Mouse (Mus musculus): ENCODE data around the gene Hoxa3.

Hoxa3 gene

DNA sequence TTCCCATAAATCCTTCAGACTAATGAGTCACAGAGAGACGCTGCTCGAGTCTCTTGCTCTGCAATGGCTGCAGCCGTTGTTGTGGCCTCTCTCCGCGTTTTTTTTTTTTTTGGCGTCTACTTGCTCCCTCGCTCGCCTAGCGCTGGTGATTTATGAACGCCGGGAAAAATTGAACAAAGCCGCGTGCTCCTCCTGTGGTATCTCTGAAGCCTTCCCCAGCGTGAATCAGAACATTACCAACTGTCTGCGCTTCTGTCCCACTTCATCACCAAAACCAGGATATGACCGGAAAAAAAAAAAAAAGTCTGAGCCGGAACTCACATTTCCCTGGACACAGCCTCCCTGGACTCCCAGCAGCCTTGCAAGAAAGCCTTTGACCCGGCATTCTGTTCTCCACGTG, 27.9 kb downstream of the Hoxa3 start:
- DNase-seq (ENCODE audit: low read depth, low spot score), result no peak

DNA sequence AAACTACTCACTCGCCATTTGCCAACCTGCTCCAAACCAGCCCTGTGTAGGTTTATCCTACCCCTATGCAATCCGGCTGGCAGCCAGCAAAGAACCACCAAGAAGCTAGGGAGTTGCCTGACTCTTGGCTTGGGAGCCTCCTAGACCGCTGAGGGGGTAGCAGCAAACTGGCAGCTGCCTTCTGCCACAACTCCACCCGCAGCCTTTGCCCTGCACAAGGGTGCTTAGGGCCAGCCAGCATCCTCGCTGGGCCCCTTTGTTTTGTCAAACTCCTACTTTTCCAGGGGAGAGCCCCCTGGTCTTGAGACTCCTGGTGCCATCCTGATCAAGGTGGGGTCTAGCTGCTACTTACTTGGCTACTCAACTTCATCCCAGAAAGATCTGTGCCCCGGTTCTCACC, 28.5 kb downstream of the Hoxa3 start:
- no peak for DNase-seq (ENCODE audit: low read depth, low spot score)

DNA sequence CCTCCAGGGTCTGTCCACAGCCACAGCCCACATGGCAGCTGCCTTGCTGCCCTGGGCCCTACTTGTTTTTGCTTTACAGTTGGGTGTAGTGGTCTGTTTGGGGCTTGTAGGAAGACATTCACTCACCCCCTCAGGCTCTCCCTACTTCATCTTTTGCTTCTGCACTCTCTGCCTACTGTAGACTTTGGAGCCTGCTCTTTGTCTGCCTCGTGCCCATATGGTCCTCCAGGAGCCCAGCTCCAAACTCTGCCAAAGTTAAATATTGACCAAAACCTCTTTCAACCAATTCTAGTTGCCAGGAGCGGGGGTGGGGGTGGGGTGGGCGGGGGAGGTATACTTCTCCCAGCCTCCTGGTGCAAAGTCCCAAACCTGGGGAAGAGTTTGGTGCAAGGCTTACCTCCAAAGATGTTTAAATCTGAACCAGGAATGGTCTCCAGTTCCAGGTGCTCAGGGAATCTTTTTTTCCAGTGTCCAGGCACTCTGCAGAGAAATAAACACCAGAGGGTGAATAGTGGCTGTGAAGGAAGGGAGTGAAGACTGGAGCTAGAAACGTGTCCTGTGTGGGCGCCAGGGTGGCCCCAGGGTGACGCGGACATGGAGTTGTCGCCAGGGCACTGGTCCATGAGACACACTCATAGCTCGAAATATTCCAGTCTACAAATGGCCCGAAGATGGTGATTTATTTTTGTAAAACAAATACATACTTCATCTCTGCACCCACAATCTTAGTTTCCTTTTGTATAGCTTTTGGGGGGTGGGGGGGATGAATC, 29.6 kb downstream of the Hoxa3 start:
- no peak for DNase-seq (ENCODE audit: low read depth, low spot score)

DNA sequence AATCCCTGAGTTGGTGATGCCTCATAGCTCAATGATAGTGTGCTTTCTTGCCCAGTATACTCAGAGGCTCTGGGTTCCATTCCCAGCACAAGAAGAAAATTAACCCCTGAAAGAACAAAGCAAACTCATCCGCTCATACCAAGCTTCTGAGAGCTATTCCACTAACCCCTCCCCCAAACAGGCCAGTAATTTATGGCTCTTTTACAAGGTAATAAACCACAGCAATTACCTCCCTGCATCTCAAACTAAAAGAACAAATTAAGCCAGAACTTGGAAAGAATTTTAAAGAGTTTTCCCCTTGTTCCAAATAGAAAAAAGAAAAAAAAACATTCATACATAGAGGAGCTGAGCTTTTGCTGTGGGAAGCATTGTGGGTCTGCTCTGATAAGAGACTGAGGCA, 30.3 kb downstream of the Hoxa3 start:
- DNase-seq (ENCODE audit: low read depth, low spot score), result no peak

DNA sequence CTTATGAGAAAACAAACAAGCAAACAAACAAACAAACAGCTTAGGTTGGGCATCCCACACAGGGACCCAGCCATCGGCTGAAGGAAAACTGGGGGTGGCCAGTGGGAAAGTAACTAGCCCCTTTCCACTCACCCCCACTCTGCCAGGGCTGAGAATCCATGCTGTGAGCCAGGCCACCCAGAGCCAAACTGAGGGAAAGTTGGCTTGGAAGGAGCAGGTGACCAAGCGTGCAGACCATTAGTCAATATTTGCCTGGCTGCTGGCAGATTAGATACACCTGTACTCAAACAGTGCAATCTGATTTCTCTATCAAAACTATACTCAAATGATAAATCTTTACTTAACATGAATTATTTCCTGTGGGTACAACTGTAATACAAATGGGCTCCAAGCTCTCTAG, 31.1 kb downstream of the Hoxa3 start:
- DNase-seq (ENCODE audit: low read depth, low spot score), result no peak

DNA sequence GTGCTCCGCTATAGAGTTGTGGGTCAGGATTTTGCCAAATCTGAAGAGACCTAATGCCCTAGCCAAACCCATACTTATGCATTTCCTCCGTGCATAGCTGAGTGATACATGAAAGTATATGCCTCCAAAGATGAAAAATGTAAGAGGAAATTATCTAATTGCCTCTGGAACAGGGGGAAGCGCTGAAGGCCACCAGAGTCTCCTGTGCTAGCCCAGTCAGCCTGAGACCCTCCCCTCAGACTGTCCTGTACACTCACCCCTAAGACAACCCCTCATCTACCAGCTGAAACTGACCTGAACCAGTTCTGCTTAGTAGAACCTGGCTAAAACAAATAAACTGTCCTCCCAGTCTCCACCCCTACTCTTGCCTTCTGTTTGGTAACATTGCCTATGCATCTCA, 32.4 kb downstream of the Hoxa3 start:
- no peak for DNase-seq (ENCODE audit: low read depth, low spot score)

DNA sequence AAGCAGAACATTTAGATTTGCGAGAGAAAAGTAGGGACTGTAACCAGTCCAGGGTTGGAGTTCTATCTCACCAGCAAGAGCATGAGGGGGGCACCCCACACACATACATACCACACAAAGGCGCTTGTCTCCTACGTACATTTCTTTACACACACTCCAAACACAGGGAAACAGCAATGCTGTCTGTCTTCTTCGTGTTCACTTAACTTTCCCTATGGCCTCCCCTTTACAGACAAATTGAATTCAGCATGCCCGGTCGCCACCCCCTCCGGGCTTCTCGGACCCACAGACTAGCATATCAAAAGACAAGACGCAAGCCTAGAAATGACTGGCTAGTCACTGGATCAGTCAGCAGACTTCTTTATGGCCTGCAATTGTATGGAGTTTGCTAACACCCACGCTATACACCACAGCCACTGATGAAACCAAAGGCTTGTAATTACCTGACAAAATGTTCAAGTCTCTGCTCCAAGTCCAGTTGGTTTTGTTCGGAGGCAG, 32.9 kb downstream of the Hoxa3 start:
- DNase-seq (ENCODE audit: low read depth, low spot score), result no peak

DNA sequence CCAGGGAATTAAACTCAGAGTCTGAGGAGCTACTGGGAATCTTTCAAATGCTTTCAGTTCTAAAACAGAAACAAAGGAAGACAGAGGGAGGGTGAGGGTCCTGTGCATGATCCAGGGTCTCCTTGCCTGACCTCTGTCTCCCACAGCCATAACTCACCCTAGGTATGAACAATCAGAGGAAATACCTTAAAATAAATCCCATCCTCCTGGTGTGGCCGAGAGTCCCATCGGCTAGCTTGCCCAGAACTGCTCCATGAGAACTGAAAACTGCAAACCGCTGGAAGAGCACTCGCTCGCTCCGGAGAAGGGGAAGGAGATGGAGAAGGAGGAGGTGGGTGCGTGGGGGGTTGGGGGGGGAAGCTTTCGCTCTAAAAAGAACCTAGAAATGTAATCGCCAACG, 33.4 kb downstream of the Hoxa3 start:
- no peak for DNase-seq (ENCODE audit: low read depth, low spot score)

DNA sequence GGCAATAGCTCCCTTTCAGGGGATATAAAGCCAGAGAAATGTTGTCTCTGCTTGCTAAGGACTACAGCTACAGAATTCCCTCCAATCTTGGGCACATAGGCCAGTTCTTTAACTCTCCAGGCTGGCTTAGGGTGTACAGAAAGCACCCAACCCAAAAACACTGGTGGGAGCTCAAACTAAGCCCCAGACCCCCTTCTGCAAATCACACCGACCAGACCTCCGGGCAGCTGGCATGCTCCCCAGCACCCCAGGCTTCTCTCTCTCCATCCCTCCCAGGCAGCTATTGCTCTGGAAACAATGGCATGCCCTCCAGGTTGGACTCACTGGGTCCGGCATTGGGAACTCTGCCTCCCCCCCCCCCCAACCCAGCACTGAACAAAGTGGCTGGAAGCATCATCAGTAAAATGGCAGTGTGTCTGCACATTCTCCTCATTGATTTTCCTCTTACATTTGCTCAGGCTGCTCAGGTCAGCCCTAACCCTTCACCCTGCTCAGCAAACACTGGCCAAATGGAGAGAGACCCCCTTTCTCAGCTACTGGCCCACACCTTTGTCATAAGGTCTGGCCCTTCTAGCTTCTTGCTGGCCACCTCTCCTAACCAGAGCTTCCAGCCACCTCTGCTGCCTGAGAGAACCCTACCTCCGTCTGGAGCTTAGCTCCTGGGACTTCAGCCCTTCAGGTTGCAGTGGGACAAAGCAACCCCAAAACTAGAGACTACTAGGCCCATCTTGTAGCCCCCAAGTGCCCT, 34.0 kb downstream of the Hoxa3 start:
- no peak for DNase-seq (ENCODE audit: low read depth, low spot score)

DNA sequence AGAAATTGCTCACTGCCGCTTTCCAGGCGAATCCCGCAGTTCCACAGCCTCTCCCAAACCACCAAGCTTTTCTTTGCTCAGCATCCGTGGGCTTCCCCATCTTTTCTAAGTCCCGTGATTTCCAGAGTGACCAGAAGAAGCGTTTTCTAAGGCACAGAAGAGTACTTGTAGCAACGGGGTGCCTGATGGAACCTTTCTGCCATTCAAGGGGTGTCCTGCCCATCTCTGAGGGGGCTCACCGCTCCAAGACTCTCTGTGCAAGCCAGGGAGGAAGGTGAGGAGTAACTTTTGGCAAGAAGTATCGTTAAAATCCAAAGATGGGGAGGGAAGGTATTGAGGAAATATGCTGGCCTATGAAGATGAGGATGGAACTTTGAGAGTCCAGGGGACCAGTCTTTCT, 35.3 kb downstream of the Hoxa3 start:
- no peak for DNase-seq (ENCODE audit: low read depth, low spot score)

DNA sequence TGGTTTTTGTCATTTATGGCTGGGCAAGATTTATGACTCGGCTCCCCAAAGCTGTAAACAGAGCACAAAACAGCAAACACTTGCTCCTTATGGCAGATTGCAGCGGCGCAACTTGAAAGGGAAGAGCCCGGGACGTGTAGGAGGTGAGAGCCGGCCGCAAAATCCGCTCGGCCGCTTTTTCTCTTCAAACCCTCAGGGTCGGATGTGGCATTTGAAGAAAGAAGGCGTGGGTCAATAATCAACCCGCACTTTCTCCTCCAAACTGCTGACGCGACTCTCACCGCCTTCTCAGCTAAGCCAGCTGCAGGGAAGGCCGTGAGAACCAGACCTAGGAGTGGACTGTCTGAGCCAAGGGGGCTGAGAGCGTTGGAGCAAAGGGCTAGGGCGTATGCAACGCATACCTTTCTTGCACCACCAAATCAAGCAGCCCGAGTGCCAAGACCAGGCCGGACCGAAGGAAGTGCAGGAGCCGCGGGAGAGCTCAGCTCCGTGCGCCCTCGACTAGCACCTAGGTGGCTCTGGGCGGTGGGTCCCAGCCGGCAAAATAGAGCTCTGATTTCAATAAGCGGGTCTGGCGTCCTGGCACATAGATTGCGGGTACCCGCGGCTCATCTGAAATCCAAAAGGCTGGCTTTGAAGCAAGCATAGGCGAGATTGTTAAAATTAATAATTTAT, 35.9 kb downstream of the Hoxa3 start, which contains the start of gene 5730596B20Rik:
TSS of gene 5730596B20Rik (plus strand) at position 438 of the 675 bp plus-strand sequence.
- DNase-seq (ENCODE audit: low read depth, low spot score), result no peak

DNA sequence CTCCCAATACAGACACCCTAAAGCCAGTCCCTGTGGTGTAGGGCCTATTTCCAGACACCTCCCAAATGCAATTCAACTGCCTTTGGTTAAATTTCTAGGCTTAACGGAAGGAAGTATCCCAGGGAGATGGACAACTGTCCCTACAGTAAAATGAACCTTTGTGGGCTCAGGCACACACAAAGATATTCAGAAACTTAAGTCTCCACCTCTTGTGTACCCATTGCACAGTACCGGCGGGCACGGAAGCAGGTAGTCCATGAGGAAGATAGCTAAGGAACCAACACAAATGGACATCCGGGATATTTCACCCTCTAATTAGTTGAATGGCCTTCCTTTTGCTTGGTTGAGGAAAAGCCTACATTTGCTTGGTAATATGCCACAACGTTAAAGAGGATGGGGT, 36.7 kb downstream of the Hoxa3 start:
- DNase-seq (ENCODE audit: low read depth, low spot score), result no peak

DNA sequence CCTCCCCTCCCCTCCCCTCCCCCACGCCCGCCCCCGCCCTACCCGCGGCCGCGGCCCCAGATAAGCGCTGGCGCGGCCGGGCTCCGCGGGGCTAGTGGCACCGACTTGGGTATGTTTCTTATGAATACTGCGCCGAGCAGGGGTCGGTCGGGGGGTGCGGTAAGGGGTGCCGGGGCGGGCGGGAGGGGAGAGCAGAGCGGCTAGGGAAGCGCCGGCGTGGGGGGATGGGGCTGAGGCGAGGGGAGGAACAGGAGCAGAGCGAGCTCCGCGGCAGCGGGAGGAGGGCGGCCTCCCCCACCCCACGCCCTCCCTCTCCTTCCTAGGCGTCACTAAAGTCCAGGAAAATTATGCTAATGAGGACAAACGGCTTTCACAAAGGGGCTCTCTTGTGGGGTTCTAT, 37.3 kb downstream of the Hoxa3 start:
- no peak for DNase-seq (ENCODE audit: low read depth, low spot score)

DNA sequence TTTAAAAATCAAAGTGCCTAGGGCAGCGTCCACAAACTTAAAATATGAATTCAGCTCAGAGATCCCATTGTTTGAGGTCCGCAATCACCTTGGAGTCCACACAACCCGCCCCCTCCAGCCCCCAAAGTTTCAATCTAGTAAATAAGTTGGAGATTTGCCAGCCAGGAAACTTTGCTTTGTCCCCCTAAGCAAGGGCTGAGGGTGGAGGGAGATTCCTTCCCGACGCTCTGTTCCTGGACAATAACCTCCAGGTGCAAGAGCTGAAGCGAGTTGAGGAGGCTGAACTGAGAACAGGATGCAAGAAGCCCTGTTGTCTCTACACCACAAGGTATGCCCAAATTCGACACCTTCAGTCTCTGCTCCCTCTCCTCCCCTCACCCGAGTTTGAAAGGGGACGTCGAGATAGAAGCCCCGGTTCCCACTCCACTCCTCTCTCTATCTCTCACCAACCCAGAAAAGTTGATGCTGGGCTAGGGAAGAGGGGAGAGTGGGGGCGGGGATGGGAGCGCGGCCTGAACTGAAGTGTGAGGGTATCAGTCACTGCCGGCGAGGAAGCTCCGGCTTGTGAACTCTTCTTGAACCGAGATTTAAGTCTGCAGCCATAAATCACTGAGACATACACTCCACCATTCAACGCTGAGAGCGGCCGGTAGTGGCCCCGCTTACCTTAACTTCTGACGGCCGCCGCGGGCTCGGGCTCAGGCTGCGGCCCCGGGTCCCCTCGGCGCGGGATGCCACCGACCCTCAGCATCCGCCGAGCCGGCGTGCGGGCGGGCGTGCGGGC, 38.0 kb downstream of the Hoxa3 start:
- DNase-seq (ENCODE audit: low read depth, low spot score), result no peak

DNA sequence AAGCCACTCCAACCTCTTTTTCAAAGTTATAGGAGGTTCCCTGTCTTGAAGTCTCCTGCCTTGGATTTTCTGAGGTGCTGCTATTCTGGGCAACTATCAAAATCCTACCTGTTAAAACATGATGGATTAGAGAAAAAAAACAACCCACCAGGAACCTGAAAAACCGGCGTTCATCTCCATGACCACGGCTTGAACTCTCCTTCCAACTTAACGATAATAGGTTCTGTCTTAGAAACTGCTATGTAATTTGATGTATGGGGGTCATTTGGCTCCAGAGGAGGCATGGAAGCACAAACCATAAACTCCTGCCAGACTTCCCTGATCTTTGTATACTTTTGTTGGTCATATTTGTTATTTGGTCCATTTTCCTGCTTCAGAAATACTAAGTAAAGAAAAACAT, 39.5 kb downstream of the Hoxa3 start:
- DNase-seq (ENCODE audit: low read depth, low spot score), result no peak

DNA sequence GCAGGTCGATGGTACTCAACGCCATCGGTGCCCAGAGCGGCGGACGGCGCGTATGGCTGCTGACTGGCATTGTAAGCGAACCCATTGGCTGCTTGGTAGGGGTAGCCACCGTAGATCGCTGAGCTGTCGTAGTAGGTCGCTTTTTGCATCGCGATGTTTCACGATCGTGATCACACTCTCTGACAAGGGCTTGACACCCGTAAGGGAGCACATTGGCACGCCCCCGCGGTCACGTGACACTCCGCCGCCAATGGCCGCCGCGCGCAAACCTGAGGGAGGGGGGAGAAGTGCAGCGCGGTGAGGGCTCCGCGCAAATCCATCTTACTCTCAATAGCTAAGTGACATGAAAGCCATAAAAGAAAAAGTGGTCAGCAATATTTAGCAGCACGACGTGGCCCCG, 40.6 kb downstream of the Hoxa3 start:
- no peak for DNase-seq (ENCODE audit: low read depth, low spot score)

DNA sequence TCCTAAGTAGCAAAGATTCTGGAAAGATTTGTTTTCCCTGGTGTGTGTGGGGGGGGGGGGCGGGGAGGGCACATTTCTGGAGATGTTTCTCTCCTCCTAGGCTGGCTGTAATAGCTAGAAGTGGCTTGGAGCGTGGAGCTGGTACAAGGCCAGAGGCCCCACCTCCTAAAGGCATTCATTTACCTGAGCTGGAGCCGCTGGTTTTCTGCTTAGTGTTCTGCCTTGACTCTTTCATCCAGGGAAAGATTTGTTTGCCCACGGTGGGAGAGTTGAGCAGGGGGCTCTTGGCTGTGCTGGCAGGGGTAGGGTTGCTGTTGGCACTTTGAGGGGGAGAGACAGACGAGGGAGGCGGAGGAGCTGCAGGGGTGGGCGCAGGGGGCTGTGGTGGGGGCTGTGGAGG, 41.2 kb downstream of the Hoxa3 start:
- no peak for DNase-seq (ENCODE audit: low read depth, low spot score)

DNA sequence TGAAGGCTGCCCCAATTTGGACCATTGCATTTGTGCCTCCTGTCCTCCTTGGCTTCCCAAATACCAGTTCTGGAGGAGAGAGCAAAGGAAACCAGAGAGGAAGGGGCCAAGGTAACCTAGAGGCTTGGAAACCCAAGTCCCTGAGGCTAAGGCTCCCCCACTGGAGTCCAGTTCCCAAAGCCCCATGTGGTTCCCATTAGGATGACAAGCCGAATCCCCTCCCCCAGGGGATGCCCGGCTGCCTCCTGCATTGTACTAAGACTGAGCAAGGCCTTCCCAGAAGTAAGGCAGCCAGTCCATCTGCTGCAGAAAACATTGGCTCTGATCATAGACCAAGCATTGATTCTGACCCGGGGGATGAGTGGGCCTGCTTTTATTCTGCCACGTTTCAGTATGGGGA, 41.8 kb downstream of the Hoxa3 start:
- DNase-seq (ENCODE audit: low read depth, low spot score), result no peak

DNA sequence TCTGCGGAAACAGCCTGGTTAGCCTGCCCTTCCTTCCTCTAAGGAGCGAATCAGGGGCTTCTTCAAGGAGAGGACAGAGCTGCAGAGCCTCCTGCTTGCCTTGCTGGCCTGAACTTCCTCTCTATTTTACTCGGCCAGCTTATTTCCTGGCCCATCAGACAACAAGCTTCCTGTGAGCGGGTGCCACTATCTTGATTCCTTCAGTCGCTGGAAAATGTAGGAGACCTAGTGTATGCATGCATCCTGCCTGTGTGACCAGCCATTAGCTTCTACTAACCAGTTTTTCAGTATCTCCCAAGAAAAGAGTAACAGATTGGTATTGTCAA, 42.3 kb downstream of the Hoxa3 start:
- DNase-seq (ENCODE audit: low read depth, low spot score), result no peak

DNA sequence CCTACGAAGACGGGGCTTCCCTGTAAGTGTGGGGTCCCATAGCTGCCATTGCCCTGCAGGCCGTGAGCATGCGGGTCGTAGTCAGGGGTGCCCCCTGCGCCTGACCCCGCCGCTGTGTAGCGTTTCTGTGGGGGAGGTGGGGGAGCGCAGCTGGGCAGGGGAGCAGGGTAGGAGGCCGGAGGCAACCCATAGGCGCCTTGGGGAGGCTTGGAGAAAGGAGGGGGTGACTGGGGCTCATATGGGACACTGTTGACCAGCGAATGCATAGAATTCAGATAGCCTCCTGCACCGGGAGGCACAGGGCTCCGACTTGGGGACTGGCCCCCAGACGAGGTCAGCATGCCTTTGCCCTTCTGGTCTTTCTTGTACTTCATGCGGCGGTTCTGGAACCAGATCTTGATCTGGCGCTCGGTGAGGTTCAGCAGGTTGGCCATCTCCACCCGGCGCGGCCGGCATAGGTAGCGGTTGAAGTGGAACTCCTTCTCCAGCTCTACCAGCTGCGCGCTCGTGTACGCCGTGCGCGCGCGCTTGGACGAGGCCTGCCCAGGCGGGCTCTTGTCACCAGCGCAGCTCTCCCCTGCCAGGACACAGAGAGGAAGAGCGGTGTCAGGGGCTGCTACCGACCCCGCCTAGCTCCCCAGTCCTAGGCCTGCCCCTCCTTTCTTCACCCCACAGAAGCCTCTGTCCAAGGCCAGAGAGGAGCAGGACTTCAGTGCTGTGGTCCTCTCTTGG, 42.8 kb downstream of the Hoxa3 start:
- DNase-seq (ENCODE audit: low read depth, low spot score), result no peak

DNA sequence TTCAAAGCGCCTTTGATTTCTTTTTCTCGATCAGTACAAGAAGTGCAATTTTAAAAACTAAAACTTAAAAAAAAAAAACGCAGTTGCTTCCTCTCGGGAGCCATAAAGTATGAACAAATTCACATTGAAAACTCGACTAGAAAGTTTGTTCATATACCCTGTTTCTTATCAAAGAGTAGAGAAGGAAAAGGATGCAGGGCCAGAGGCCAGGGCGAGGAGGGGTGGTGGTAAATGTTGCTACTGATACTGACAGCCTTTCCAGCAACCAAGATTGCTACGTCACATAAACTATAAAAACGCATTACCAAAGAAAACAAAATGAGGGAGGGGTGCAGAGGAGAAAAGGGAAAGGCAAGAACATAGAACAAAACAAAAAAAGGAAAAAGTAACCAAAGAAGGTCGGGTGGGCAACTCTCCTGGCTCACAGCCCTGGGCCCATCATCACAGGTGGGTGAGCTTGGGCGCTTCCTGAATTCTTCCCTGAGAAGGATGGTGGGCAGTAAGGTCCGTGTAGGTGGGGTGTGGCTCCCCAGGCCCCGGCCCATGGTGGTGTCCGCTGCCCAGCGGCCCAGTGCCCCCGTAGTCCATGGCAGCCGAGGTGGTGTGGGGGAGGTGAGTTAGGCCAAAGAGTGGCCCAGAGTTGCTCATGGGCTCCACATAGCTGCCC, 43.5 kb downstream of the Hoxa3 start:
- no peak for DNase-seq (ENCODE audit: low read depth, low spot score)

Measured in c-Kit-negative CD71-positive TER-119-positive erythroid progenitor cells, embryonic 14.5 days (primary cell).